Mouse (Mus musculus) bone marrow, adult 2 months (tissue): ENCODE results near the gene Ryr3. TPM values are rescaled to one million over a fixed set of nuclear protein-coding genes. Genes with fewer than 3 reads are reported as not detected.

Experiments
- H3K27ac ChIP-seq: fragments of 200-500 bp; 2 replicates; pipeline ENCODE4 v1.5.1; 2012; ENCODE audit warnings: low read depth, mild to moderate bottlenecking, control low read depth, inconsistent platforms, low read length; ENCODE audit not compliant: control insufficient read depth, poor library complexity, insufficient read depth
- H3K4me1 ChIP-seq: fragments of 200-500 bp; 2 replicates; pipeline ENCODE4 v1.6.1; 2011; ENCODE audit warnings: low read length; ENCODE audit not compliant: control insufficient read depth, insufficient read depth
- H3K4me3 ChIP-seq: fragments of 200-500 bp; replicated peaks from 2 replicates; pipeline ENCODE3; 2011; ENCODE audit warnings: mild to moderate bottlenecking, low read depth, low read length, control low read depth; ENCODE audit not compliant: control insufficient read depth
- CTCF ChIP-seq: fragments of 200-500 bp; IDR thresholded peaks from 2 replicates; pipeline ENCODE4 v1.5.1; 2011; ENCODE audit warnings: low read length, control low read depth; ENCODE audit not compliant: control insufficient read depth, insufficient read depth
- POLR2A ChIP-seq: fragments of 200-500 bp; IDR thresholded peaks from 2 replicates; pipeline ENCODE4 v1.6.1; 2011; ENCODE audit warnings: low read depth, mild to moderate bottlenecking, control low read depth, low read length, borderline replicate concordance; ENCODE audit not compliant: control insufficient read depth
- WGBS: fragments of 180-500 bp; shearing (Covaris S2); methylation state at CpG from one replicate; pipeline ENCODE4 v1.1.7; 2018; 5-methylcytosine and 5-hydroxymethylcytosine counted together
- polyA plus RNA-seq: library from polyadenylated mRNA; stranded (reverse); fragments of >200 nt; gene quantifications from 2 replicates; pipeline ENCODE4 v1.2.4, GENCODE M21; 2011; ENCODE audit warnings: low replicate concordance; ENCODE audit not compliant: missing spikeins, insufficient read depth, insufficient read length

Gene Ryr3
- polyA plus RNA-seq, 1 experiment, result 0.10 TPM

DNA sequence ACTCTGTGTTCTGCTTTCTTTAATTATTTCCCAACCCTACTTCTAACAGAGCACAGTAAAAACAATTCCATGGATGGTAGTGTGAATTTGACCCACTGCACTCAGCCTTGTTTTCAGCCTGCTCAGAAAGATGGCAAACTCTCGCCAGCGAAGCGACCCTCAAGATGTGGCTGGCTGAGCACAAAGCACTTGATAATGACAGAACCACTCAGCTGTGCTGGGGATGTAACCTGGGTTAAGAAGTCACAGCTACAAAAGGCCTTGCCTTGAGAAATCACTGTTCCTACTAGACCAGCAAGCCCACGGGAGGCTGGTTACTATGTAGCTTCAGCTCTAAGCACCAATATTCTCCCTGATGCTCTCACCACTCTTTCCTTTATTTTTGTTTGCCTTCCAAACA is 140.5 kb downstream of the Ryr3 start:
- 85% methylated on average over 4 of the region's 4 CpGs for WGBS
- TF ChIP-seq POLR2A (no peak), CTCF (no peak)
- Histone ChIP-seq H3K4me3 (no peak overlapping the region), H3K4me1 (no peaks in the 10 kb centered on the region), H3K27ac (no peak overlapping the region)

DNA sequence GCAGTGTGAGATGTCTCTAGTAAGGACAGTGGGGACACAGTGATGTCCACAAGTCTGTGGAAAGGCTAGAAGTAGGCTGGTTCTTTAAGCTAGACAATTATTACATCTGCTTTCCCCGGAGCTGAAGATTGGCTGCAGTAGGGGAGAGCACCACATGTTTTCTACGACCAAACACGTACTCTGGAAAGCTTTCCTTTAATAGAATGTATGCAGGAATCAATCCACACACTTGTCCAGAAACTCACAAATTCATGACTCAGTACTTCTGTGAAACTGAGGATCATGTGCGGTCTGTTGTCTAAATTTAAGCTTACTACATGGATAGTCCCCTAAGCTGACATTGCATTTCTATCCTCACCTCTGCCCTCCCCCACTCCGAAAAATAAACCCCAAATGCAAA is 157.5 kb downstream of the Ryr3 start:
- 79% methylated on average over 5 of the region's 5 CpGs for WGBS
- Histone ChIP-seq H3K27ac (no peak overlapping the region), H3K4me3 (no peak overlapping the region), H3K4me1 (no peaks in the 10 kb centered on the region)
- no peak for TF ChIP-seq CTCF
- TF ChIP-seq POLR2A, result no peak

DNA sequence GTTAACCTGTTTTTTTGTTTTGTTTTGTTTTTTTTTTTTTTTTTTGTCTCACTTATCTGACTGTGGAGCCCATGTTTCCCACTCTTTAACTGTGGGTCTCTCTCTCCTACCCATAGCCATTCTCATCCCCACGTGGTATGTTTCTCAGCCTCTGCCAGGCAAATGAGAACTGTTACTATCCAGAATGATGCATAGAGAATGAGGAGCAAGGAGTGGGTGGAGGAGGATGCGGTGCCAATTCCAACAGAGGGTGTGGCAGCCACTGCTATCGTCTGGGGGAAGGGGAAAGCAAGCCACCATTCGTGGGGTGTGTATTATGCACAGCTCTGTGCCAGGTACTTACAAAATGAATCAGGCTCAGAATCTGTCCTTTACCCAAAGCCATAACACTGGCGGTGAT is 158.0 kb downstream of the Ryr3 start:
- TF ChIP-seq POLR2A, result no peak
- no peak for TF ChIP-seq CTCF
- H3K4me3 ChIP-seq, result no peak overlapping the region
- H3K4me1 ChIP-seq, result no peaks in the 10 kb centered on the region
- H3K27ac ChIP-seq, result no peak overlapping the region
- WGBS, result 64% methylated on average over 5 of the region's 5 CpGs

DNA sequence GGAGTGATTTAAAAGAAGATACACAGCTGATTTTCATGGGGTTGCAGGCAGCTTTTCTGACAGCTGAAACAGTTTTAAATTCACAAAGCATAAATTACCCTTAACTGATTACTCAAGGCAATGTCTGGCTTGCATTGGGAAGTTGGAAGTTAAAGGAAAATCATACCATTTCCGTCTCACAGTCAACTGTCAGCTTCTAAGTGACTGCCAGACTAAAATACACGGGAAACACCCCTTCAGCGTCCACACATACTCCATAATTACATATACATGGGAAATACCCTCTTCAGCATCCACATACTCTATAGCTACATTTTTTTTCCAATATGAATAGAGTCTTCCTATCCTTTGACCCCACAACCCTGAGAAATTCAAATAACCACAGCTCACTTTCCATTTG is 158.8 kb downstream of the Ryr3 start:
- TF ChIP-seq POLR2A (no peak), CTCF (no peak)
- Histone ChIP-seq H3K4me1 (no peaks in the 10 kb centered on the region), H3K27ac (no peak overlapping the region), H3K4me3 (no peak overlapping the region)
- WGBS, result 43% methylated on average over 3 of the region's 3 CpGs

DNA sequence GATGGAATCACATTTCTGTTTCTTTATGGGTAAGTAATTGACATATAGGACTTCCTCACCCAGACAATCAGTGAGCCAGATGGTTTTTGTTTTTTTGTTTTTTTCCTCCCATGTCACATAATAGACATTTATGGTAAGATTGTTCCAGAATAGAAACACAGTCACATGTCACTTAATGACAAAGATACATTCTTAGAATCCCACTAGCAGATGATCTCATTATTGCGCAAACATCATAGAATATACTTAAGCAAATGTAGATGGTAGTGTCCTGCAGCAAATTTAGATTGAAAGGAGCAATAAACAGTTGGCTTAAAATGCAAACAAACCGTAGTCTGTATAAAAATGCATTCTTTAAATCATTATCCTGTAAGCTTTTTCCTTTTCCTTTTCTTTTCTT is 161.3 kb downstream of the Ryr3 start:
- H3K27ac ChIP-seq, result no peak overlapping the region
- TF ChIP-seq POLR2A (no peak), CTCF (no peak)
- no peaks in the 10 kb centered on the region for H3K4me1 ChIP-seq
- H3K4me3 ChIP-seq, result no peak overlapping the region
- WGBS, result 81% methylated on average over 2 of the region's 2 CpGs

DNA sequence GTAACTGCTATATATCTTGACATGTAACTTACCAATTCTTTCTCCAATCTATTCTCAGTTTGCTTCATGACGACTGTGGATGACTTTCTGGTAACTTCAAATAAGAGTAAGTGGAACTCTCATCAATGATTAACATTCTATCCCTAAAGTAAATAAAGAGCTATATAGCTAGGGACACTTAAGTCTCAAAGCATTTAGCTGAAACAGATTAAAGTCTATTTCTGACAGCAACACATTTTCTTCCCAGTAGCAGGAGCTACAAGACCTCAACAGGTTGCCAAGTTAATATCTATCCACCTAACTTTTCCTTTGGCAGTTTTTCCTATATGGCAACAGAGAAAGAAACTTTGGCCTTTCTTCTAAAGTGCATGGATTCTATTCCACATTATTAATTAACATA is 167.1 kb downstream of the Ryr3 start:
- TF ChIP-seq CTCF (no peak), POLR2A (no peak)
- no peak overlapping the region for H3K4me3 ChIP-seq
- WGBS, result 71% methylated on average over 1 of the region's 1 CpGs
- no peak overlapping the region for H3K27ac ChIP-seq
- H3K4me1 ChIP-seq, result no peaks in the 10 kb centered on the region

DNA sequence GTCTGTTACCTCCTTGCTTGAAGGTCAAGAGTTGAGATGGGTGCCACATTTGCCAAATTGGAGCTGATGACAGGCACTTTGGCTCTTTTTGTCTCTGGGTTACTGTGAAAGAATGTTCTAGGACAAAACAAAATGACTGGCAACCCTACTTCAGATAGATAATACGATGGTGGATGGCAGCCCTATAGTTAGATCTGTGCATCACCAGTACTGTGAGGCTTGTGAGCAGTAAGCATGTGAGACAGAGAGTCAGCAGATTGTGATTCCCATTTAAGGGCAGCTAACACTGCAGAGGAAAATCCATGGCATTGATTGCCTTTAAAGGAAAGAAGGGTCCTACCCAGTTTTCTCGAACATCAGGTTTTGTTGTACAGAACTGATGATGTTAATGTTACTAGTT is 180.3 kb downstream of the Ryr3 start:
- TF ChIP-seq CTCF (no peak), POLR2A (no peak)
- WGBS, result 79% methylated on average over 2 of the region's 2 CpGs
- no peaks in the 10 kb centered on the region for H3K4me1 ChIP-seq
- H3K4me3 ChIP-seq, result no peak overlapping the region
- H3K27ac ChIP-seq, result no peak overlapping the region

DNA sequence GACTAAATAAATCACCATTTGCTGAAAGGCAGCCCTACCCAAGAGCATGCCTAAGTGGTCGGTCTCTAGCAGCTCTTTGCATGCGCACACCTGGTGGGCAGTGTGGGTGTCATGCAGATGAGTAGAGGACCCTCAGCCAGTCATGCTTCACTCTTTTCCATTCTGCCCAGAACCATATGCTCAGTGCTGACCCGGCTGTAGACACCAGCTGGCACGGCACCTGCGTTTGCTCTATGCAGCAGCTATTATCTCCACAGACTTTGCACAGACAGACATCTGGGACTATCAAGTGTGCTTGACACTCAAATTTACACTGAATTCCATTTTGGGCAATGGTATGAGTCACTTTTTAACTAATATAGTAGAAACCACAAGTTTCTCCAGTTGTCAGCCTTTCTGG is 186.2 kb downstream of the Ryr3 start:
- Histone ChIP-seq H3K4me3 (no peak overlapping the region), H3K27ac (no peak overlapping the region), H3K4me1 (no peaks in the 10 kb centered on the region)
- TF ChIP-seq POLR2A, result no peak
- TF ChIP-seq CTCF, result no peak
- WGBS, result 85% methylated on average over 5 of the region's 5 CpGs

DNA sequence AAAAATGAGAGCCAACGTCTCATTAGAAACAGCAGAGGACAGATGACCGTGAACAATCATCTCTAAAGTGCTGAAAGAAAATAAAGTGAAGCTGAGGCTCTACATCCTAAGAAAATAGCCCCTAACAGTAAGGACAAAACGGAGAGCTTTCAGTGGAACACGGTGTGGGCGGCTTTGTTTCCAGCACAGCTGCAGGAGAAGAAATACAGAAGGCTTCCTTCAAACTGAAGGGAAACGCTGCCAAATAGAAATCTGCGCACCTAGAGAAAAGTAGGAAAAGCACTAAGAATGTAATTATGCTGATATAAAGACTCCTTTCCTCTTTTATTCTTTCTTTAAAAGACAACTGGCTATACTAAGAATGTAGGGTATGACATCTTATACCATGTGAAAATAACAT is 197.0 kb downstream of the Ryr3 start:
- TF ChIP-seq POLR2A, result no peak
- no peak for TF ChIP-seq CTCF
- 80% methylated on average over 7 of the region's 7 CpGs for WGBS
- H3K27ac ChIP-seq, result no peak overlapping the region
- no peak overlapping the region for H3K4me3 ChIP-seq
- H3K4me1 ChIP-seq, result no peaks in the 10 kb centered on the region
